Mouse (Mus musculus) kidney, embryonic 15.5 days (tissue): ENCODE data around the gene Hcn2. TPM values are rescaled to one million over a fixed set of nuclear protein-coding genes. Genes with fewer than 3 reads are reported as not detected.
"Not testable (repeated sequence)": the region's sequence is repeated elsewhere in the genome, so short reads cannot be mapped to it uniquely, and the experiment has no call there.

Experiments used
- ATAC-seq: fragments of 200-750 bp; cut with Nextera tagmentation; replicated peaks from 2 replicates; pipeline ENCODE4 v1.8.0; 2017; ENCODE audit warnings: moderate TSS enrichment; ENCODE audit not compliant: low FRiP score
- H3K27ac ChIP-seq: fragments of 300-500 bp; sonication (generic); 2 replicates; pipeline ENCODE4 v1.5.1; 2015; ENCODE audit warnings: mild to moderate bottlenecking, inconsistent platforms
- H3K27me3 ChIP-seq: fragments of 300-500 bp; sonication (generic); 2 replicates; pipeline ENCODE4 v1.6.1; 2015; ENCODE audit warnings: inconsistent platforms
- H3K36me3 ChIP-seq: fragments of 300-500 bp; sonication (generic); 2 replicates; pipeline ENCODE4 v1.6.1; 2015; ENCODE audit warnings: inconsistent platforms
- H3K4me1 ChIP-seq: fragments of 300-500 bp; sonication (generic); 2 replicates; pipeline ENCODE4 v1.6.1; 2015; ENCODE audit warnings: inconsistent platforms
- H3K4me2 ChIP-seq: fragments of 300-500 bp; sonication (generic); 2 replicates; pipeline ENCODE4 v1.6.1; 2015; ENCODE audit warnings: moderate library complexity, mild to moderate bottlenecking, inconsistent platforms
- H3K4me3 ChIP-seq: fragments of 300-500 bp; sonication (generic); replicated peaks from 2 replicates; pipeline ENCODE4 v1.5.1; 2015; ENCODE audit warnings: mild to moderate bottlenecking, inconsistent platforms
- H3K9ac ChIP-seq: fragments of 300-500 bp; sonication (generic); 2 replicates; pipeline ENCODE4 v1.6.1; 2015; ENCODE audit warnings: mild to moderate bottlenecking, inconsistent platforms
- H3K9me3 ChIP-seq: fragments of 300-500 bp; sonication (generic); replicated peaks from 2 replicates; pipeline ENCODE4 v1.6.1; 2016; ENCODE audit warnings: inconsistent platforms
- WGBS: fragments of 180-500 bp; shearing (Covaris S2); methylation state at CpG from one replicate; pipeline ENCODE4 v1.1.7; 2015; ENCODE audit warnings: mixed read lengths; 5-methylcytosine and 5-hydroxymethylcytosine counted together
- polyA plus RNA-seq: library from polyadenylated mRNA; unstranded; fragments of >200 nt; fragmentation: Nextera tagmentation; extraction: Ambion mirVana; gene quantifications from 2 replicates; pipeline ENCODE4 v1.2.1, GENCODE M21; 2015

Hcn2 gene
- polyA plus RNA-seq, 1 experiment from 2014 or later: 0.19 TPM

DNA sequence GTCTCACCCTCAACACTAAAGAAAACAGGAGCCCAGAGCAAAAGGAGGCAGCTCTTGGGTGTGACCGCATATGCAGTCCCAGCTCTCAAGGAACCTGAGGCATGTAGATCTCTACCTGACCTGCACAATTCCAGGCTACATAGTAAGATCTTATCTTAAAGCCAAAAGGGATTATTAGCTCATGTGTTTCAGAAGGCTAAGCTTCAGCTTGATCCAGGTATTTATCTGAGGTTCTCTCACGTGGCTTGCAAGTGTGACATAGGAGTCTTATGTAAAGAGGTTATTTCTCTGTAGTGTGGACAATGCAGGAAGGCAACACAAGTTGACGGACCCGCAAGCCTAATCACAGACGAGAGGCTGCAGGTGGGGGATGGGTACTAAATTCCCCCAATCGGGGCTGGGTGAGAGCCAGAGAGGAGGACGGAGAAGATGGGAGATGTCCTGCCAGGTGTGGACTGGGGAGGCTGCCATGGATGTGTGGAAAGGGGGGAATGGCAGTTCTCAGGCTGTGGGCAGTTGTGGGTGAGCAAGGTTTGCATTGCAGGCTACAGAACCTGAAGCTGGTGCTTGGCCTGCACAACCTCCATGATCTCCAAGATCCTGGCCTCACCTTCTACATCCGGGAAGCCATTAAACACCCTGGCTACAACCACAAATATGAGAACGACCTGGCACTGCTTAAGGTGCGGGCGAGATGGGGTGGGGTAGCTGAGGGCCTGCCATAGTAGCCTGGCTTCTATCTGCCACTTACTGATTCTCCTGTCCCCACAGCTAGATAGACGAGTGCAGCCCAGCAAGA lies 22.7 kb upstream of the Hcn2 start:
- H3K4me2 ChIP-seq: no peak overlapping the region
- no peaks in the 10 kb centered on the region for H3K27me3 ChIP-seq
- no peak overlapping the region for H3K9ac ChIP-seq
- peaks cover 16% of the 10 kb centered on the region for H3K4me1 ChIP-seq
- 71% methylated on average over 12 of the region's 12 CpGs for WGBS
- H3K36me3 ChIP-seq: peaks cover 13% of the 10 kb centered on the region
- ATAC-seq: no peak
- no peak overlapping the region for H3K4me3 ChIP-seq
- H3K9me3 ChIP-seq: 0 out of 2 replicates have a peak, but pooled peaks cover 4% of the 10 kb centered on the region
- no peak overlapping the region for H3K27ac ChIP-seq

DNA sequence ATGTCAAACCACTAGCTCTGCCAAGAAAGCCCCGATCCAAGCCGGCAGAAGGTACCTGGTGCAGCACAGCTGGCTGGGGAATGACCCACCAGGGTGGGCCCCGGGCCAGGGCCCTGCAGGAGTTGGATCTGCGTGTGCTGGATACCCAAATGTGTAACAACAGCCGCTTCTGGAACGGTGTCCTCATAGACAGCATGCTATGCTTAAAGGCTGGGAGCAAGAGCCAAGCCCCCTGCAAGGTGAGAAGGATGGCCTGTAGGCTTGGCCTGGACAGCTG lies 22.1 kb upstream of the Hcn2 start:
- H3K9me3 ChIP-seq: 0 out of 2 replicates have a peak, but pooled peaks cover 4% of the 10 kb centered on the region
- peaks cover 7% of the 10 kb centered on the region for H3K36me3 ChIP-seq
- no peak overlapping the region for H3K4me2 ChIP-seq
- H3K4me1 ChIP-seq: peaks cover 16% of the 10 kb centered on the region
- H3K4me3 ChIP-seq: no peak overlapping the region
- ATAC-seq: no peak
- WGBS: 84% methylated on average over 6 of the region's 6 CpGs
- no peak overlapping the region for H3K9ac ChIP-seq
- H3K27ac ChIP-seq: no peak overlapping the region
- H3K27me3 ChIP-seq: no peaks in the 10 kb centered on the region

- ATAC-seq: 0 out of 2 replicates have a peak, but pooled peaks have one; percentile 33
- peaks cover 17% of the 10 kb centered on the region for H3K4me1 ChIP-seq
- peak overlapping the region; percentile 87 for H3K27ac ChIP-seq
- H3K27me3 ChIP-seq: no peaks in the 10 kb centered on the region
- H3K4me3 ChIP-seq: no peak overlapping the region
- 0 out of 2 replicates have a peak, but pooled peaks cover 4% of the 10 kb centered on the region for H3K9me3 ChIP-seq
- H3K9ac ChIP-seq: no peak overlapping the region
- no peak overlapping the region for H3K4me2 ChIP-seq
- H3K36me3 ChIP-seq: no peaks in the 10 kb centered on the region
- WGBS: 64% methylated on average over 13 of the region's 13 CpGs
Observed at GRCm38 (mm10) chr10:79695231-79696128, 21.0 kb upstream of the Hcn2 start.

- H3K9me3 ChIP-seq: 0 out of 2 replicates have a peak, but pooled peaks cover 4% of the 10 kb centered on the region
- no peak for ATAC-seq
- no peaks in the 10 kb centered on the region for H3K36me3 ChIP-seq
- H3K4me1 ChIP-seq: peaks cover 23% of the 10 kb centered on the region
- peak overlapping the region; percentile 87 for H3K27ac ChIP-seq
- no peaks in the 10 kb centered on the region for H3K27me3 ChIP-seq
- 56% methylated on average over 9 of the region's 9 CpGs for WGBS
- H3K9ac ChIP-seq: no peak overlapping the region
- H3K4me2 ChIP-seq: no peak overlapping the region
- H3K4me3 ChIP-seq: no peak overlapping the region
Observed at GRCm38 (mm10) chr10:79696129-79696651, 20.2 kb upstream of the Hcn2 start.

DNA sequence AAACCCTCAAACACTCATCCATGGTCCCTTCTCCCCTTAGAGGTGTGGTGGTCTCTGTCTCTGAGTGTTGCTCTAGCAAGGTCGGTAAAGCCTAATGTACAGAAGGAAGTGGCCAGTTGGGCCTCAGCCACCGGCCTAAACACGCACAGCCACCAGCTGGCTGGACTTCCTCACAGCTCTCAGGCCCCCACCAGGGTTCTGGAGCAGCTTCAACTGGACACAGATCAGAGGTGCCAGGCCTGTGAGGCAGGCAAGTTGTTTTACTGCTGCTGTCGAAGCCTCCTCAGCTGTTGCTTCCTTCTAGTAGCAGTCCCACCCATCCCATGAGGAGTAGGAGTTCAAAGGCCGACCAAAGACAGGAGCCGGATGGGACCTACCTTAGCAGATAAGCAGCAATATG lies 18.5 kb upstream of the Hcn2 start:
- peaks cover 29% of the 10 kb centered on the region for H3K4me1 ChIP-seq
- no peak overlapping the region for H3K27ac ChIP-seq
- WGBS: 65% methylated on average over 6 of the region's 6 CpGs
- H3K9me3 ChIP-seq: no peaks in the 10 kb centered on the region
- H3K4me2 ChIP-seq: no peak overlapping the region
- no peaks in the 10 kb centered on the region for H3K27me3 ChIP-seq
- H3K9ac ChIP-seq: no peak overlapping the region
- H3K36me3 ChIP-seq: no peaks in the 10 kb centered on the region
- no peak for ATAC-seq
- no peak overlapping the region for H3K4me3 ChIP-seq

DNA sequence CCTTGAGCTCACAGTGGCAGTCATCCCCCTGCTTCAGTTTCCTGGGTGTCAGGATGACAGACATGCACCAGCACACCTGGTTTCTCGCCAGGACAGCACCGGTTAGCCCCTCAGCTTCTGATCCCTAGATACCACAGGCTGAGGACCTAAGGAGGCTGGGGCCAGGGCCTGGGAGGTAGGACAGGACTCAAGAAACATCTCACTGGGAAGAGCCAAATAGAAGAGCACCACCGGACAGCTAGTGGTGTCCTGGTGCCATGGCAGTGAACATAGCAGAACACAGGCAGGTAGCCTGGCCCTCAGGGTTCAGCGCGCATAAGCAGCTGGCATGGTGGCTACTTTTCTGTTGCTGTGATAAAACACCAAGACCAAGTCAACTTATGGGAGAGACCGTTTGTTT lies 18.0 kb upstream of the Hcn2 start:
- no peaks in the 10 kb centered on the region for H3K36me3 ChIP-seq
- no peaks in the 10 kb centered on the region for H3K9me3 ChIP-seq
- ATAC-seq: no peak
- H3K9ac ChIP-seq: no peak overlapping the region
- WGBS: 95% methylated on average over 6 of the region's 6 CpGs
- H3K4me2 ChIP-seq: no peak overlapping the region
- peaks cover 29% of the 10 kb centered on the region for H3K4me1 ChIP-seq
- H3K4me3 ChIP-seq: no peak overlapping the region
- no peaks in the 10 kb centered on the region for H3K27me3 ChIP-seq
- no peak overlapping the region for H3K27ac ChIP-seq

DNA sequence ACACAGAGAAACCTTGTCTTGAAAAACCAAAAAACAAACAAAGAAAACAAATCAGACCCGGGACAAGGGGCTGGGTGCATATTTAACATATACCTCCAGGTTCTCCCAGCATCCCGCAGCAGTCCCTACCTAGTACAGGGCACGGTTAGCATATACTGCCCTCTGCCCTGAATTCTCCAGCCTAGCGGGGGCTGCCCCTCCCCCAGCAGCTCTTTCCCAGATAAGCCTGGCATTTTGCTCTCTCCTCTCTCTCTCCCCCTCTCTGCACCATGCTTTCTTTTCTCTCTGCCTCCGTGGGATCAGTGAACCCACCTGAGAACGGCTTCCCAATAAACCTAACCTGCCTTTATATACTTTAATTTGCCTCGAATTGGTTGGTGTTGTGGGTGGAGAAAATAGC lies 15.8 kb upstream of the Hcn2 start:
- 45% methylated on average over 7 of the region's 7 CpGs for WGBS
- H3K4me1 ChIP-seq: peaks cover 37% of the 10 kb centered on the region

DNA sequence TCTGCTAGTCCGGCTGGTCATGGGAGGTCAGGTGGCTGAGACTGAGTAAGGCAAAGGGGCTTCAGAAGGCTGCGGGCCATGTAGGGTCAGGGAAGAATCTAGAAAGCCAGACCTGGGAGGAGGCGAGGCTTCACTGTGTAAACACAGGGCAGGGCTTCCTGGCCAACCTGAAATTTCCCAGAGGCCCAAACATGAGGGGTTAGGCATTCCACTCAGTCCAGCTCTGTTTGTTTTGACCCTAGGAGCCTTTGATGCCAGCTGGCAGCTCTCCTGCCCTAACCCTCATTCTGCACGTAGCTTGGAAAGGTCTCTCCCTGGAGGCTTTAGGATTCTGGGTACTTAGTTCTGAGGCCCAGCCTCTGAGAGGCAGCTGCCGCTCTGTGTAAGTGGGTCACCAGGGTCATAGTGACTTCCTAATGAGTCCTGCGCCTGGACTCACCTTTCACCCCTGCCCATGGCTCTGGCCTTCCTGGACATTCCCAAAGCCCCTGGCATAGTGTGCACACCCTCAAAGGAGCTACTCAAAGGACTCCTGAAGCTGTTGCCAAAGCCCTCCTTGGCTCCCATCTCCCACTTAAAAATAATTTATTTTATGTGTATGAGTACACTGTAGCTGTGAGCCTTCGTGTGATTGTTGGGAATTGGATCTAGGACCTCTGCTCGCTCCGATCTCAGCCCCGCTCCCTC lies 14.8 kb upstream of the Hcn2 start:
- Histone ChIP-seq H3K36me3 (peaks cover 5% of the 10 kb centered on the region; the same call in 1 of the 2 replicates), H3K27me3 (no peaks in the 10 kb centered on the region), H3K9me3 (no peaks in the 10 kb centered on the region), H3K4me3 (no peak overlapping the region), H3K27ac (peak overlapping the region; percentile 68), H3K4me1 (peaks cover 37% of the 10 kb centered on the region), H3K4me2 (no peak overlapping the region), H3K9ac (no peak overlapping the region)
- ATAC-seq: no peak
- 47% methylated on average over 10 of the region's 10 CpGs for WGBS

More for the DNA sequence above, 15.8 kb upstream of the Hcn2 start:
- Histone ChIP-seq H3K27ac (peak overlapping the region; percentile 68), H3K27me3 (no peaks in the 10 kb centered on the region), H3K36me3 (no peaks in the 10 kb centered on the region), H3K4me3 (no peak overlapping the region), H3K9ac (no peak overlapping the region), H3K4me2 (no peak overlapping the region), H3K9me3 (no peaks in the 10 kb centered on the region)
- no peak for ATAC-seq

- not testable (repeated sequence) for ATAC-seq, H3K27ac ChIP-seq, H3K27me3 ChIP-seq, H3K9me3 ChIP-seq, H3K9ac ChIP-seq, H3K4me3 ChIP-seq, H3K4me2 ChIP-seq
- 90% methylated on average over 4 of the region's 4 CpGs for WGBS
- Histone ChIP-seq H3K4me1 (peaks cover 47% of the 10 kb centered on the region), H3K36me3 (peaks cover 17% of the 10 kb centered on the region)
Observed at GRCm38 (mm10) chr10:79702970-79703369, 13.5 kb upstream of the Hcn2 start.

- Histone ChIP-seq H3K4me3 (peak overlapping the region; percentile 82), H3K27ac (peak overlapping the region; percentile 67), H3K9ac (peak overlapping the region; percentile 43; the same call in 1 of the 2 replicates)
Observed at GRCm38 (mm10) chr10:79703541-79703940, 12.9 kb upstream of the Hcn2 start.

DNA sequence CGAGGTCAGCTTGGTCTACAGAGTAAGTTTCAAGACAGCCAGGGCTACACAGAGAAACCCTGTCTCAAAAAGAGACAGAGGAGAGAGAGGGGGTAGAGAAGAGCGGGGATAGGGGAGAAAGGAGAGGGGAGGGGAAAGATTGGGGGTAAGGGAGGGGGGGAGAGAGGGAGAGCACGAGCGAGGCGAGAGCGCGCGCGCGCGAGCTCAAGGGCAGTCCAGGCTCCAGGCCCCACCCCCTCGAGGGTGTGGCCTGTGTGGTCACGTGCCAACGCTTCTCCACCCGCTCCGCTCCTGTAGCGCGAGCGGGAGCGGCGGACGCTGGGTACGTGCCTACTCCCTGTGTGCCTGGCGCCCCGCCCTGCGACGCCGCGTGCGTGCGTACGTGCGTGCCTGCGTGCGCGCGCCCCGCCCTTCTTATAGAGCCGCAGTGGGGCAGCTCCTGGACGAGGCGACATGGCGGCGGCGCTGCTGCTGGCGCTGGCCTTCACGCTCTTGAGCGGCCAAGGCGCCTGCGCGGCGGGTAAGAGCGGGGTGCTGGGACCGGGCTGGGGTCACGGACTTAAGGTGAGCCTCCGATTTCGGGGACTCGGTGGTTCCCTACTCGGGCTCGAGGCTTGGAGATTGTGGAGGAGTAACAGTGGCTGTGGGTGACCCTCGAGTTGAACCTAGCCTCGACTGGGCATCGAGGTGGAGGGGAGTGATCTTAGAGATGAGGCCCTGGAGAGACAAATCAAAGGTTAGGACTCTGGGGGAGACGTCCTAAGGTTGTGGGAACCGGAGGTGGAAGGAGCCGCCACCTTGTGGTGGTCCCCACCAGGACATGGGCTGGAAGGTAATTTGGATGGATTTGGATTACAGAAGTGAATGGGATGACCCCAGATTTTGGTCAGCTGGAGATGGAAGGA lies 12.1 kb upstream of the Hcn2 start, which contains the start of gene Bsg:
Gene Bsg (plus strand): TSS at position 427 of the 905 bp plus-strand sequence.
- Histone ChIP-seq H3K27me3 (no peaks in the 10 kb centered on the region), H3K27ac (peak within 1 kb of the TSS; percentile 87), H3K4me1 (peaks cover 51% of the 10 kb centered on the region), H3K9me3 (no peaks in the 10 kb centered on the region), H3K4me3 (peak within 1 kb of the TSS; percentile 82), H3K36me3 (peaks cover 29% of the 10 kb centered on the region), H3K9ac (peak within 1 kb of the TSS; percentile 91), H3K4me2 (peak within 1 kb of the TSS; percentile 86)
- WGBS: under 1% methylated on average over 55 of the region's 65 CpGs
- ATAC-seq: peak; percentile 96

More at GRCm38 (mm10) chr10:79703541-79703940, 12.9 kb upstream of the Hcn2 start:
- Histone ChIP-seq H3K9me3 (no peaks in the 10 kb centered on the region), H3K36me3 (peaks cover 21% of the 10 kb centered on the region), H3K4me2 (peak overlapping the region; percentile 86), H3K4me1 (peaks cover 47% of the 10 kb centered on the region), H3K27me3 (no peaks in the 10 kb centered on the region)
- ATAC-seq: no peak
- WGBS: 81% methylated on average over 10 of the region's 10 CpGs
